Mouse (Mus musculus): Measurements from ENCODE around the gene Tmc6. TPM values are rescaled to one million over a fixed set of nuclear protein-coding genes. Genes with fewer than 3 reads are reported as not detected.

The Tmc6 gene
- 34.4 and 55.4 TPM in 2 replicates for polyA plus RNA-seq (2012; rRNA removed; ENCODE audit: low replicate concordance)

GRCm38 (mm10) chr11:117781993-117782704, at the start of gene Tmc6, which contains the start of gene Tmc8:
Tmc6 (minus strand) TSS chr11:117782198.
Tmc8 (plus strand) TSS chr11:117782076.

DNA sequence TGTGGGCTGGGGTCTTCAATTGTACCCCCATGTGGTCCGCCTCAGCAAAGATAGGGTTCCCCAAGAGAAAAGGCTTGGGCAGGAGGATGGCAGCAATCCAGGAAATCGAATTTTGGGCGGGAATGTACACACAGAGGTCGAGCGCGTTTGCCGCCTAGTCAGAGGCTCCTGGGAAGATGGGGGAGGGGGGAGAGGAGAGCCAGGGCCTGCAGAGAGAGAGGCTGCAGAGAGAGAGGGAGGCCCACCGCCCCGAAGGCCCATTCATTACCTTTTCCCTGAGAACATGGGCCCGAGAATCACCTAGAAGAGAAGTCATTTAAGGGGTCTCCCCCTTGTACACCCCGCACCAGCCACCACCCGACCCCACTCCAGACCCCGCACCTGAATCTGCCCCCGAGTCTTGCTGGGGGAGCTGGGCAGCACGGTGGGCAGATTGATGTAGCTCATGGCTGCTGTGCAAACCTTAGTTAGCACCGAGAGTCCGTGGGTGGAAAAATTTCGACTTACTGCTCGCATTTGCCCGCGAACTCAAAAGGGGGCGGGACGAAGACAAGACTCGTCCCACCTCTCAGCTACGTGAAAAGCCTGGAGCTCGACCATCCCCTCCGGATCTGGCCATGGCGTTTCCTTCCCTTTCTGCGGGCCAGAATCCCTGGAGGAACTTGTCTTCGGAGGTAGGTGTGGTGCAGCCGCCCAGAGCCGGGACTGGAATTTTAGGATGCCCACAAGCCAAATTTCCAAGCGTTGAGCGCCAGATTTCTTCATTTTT, 43.5 kb upstream of the Tmc6 start, which contains the start of the genes Afmid and Tk1:
TSS of gene Afmid (plus strand) at position 592 of the 769 bp plus-strand sequence.
TSS of gene Tk1 (minus strand) at position 760 of the 769 bp plus-strand sequence.

GRCm38 (mm10) chr11:117809407-117810311, 27.7 kb upstream of the Tmc6 start, which contains the start of the genes Gm20708 and Syngr2:
Gm20708 (plus strand) TSS chr11:117809668.
Syngr2 (plus strand) TSS chr11:117809668.

GRCm38 (mm10) chr11:117797511-117798159, 15.6 kb upstream of the Tmc6 start, which contains the start of gene 6030468B19Rik:
6030468B19Rik (plus strand) TSS chr11:117797660.

Other genes starting within 250 kb of the Tmc6 start
- 20.3 and 38.3 TPM in 2 replicates for gene Tnrc6c, start 127.9 kb downstream of the Tmc6 start, polyA plus RNA-seq (2012; rRNA removed; ENCODE audit: low replicate concordance)
- 7.0 and 14.5 TPM in 2 replicates for gene Tmc8, start 122 bp downstream of the Tmc6 start, polyA plus RNA-seq (2012; rRNA removed; ENCODE audit: low replicate concordance)
- gene 6030468B19Rik, start 15.5 kb upstream of the Tmc6 start, polyA plus RNA-seq (2012; rRNA removed; ENCODE audit: low replicate concordance): 0.12 TPM in 1 of 2 replicates, not detected in the other
- 0.13 TPM in 1 of 2 replicates, not detected in the other for gene Gm20708, start 27.5 kb upstream of the Tmc6 start, polyA plus RNA-seq (2012; rRNA removed; ENCODE audit: low replicate concordance)
- gene Syngr2, start 27.5 kb upstream of the Tmc6 start, polyA plus RNA-seq (2012; rRNA removed; ENCODE audit: low replicate concordance): 104 and 140 TPM in 2 replicates
- 5.9 and 9.7 TPM in 2 replicates for gene Afmid, start 43.7 kb upstream of the Tmc6 start, polyA plus RNA-seq (2012; rRNA removed; ENCODE audit: low replicate concordance)
- 4.8 and 39.0 TPM in 2 replicates for gene Tk1, start 43.9 kb upstream of the Tmc6 start, polyA plus RNA-seq (2012; rRNA removed; ENCODE audit: low replicate concordance)
- 1.3 and 9.5 TPM in 2 replicates for gene Birc5, start 67.1 kb upstream of the Tmc6 start, polyA plus RNA-seq (2012; rRNA removed; ENCODE audit: low replicate concordance)
- not detected in 2 replicates for gene Tmem235, start 78.6 kb upstream of the Tmc6 start, polyA plus RNA-seq (2012; rRNA removed; ENCODE audit: low replicate concordance)
- 12.1 and 13.3 TPM in 2 replicates for gene Tha1, start 91.3 kb upstream of the Tmc6 start, polyA plus RNA-seq (2012; rRNA removed; ENCODE audit: low replicate concordance)
- gene Socs3, start 187.8 kb upstream of the Tmc6 start, polyA plus RNA-seq (2012; rRNA removed; ENCODE audit: low replicate concordance): 8.3 and 24.4 TPM in 2 replicates
- gene Pgs1, start 204.1 kb upstream of the Tmc6 start, polyA plus RNA-seq (2012; rRNA removed; ENCODE audit: low replicate concordance): 47.5 and 54.3 TPM in 2 replicates